Mouse (Mus musculus): ENCODE results near the gene Rab11fip3.

DNA sequence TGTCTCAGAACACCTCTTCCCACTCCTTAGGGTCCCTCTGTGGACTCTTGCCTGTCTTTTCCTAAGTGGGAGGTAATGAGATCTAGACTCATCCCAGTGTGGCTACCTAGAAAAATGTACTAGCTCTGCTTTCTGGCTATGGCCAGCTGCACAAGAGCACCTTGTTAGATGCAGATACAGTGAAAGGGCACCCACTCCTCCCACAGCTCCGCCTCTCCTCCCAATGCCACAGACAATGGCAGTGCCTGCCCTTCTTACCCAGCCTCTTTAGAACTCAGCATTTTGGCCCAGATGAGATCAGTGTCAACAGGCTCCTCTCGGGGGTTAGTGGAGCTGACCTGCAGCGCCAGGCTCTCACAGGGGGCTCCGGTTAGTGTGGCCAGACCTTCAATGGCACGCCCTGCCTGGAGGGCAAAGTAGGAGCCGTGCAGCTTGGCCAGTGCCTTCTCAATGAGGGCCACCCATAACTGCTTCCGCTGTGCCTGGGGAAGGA is 106.9 kb downstream of the Rab11fip3 start:
- TF ChIP-seq POLR2A (IDR thresholded peaks at IDR 0.05; ENCODE audit: borderline replicate concordance, control insufficient read depth, low read depth, low read length) = no peak
- no peak for TF ChIP-seq CTCF (IDR thresholded peaks at IDR 0.05; ENCODE audit: control insufficient read depth, insufficient read depth, low read length)
